Mouse (Mus musculus) frontal cortex, postnatal 36 days (tissue): ENCODE results near the gene Rara.
"Not testable (repeated sequence)": the region's sequence is repeated elsewhere in the genome, so short reads cannot be mapped to it uniquely, and the experiment has no call there.

Experiments
- DNase-seq, 2 experiments: peaks; one replicate each; pipeline ENCODE4 v3.0.0; 2022; ENCODE audit warnings: low spot score in 2 of 2

Gene Rara

GRCm38 (mm10) chr11:98927438-98928076 is at the start of gene Rara:
Gene Rara (plus strand): TSS chr11:98927818.
- DNase-seq: no peak

GRCm38 (mm10) chr11:98887703-98888102 is 39.9 kb upstream of the Rara start:
- DNase-seq: no peak

GRCm38 (mm10) chr11:98889077-98889476 is 38.5 kb upstream of the Rara start:
- no peak for DNase-seq

GRCm38 (mm10) chr11:98889977-98890376 is 37.6 kb upstream of the Rara start:
- no peak for DNase-seq

- DNase-seq: no peak
Observed at GRCm38 (mm10) chr11:98892426-98892825, 35.2 kb upstream of the Rara start.

GRCm38 (mm10) chr11:98900529-98901125 is 27.0 kb upstream of the Rara start:
- no peak for DNase-seq

- no peak for DNase-seq
Observed at GRCm38 (mm10) chr11:98902621-98903245, 24.9 kb upstream of the Rara start.

- no peak for DNase-seq
Observed at GRCm38 (mm10) chr11:98904577-98904976, 23.0 kb upstream of the Rara start.

GRCm38 (mm10) chr11:98905033-98905432 is 22.6 kb upstream of the Rara start:
- DNase-seq: no peak

- DNase-seq: no peak
Observed at GRCm38 (mm10) chr11:98905583-98905982, 22.0 kb upstream of the Rara start.

- DNase-seq: no peak
Observed at GRCm38 (mm10) chr11:98907063-98907436, 20.6 kb upstream of the Rara start.

- peak; percentile 90 to 94 for DNase-seq
Observed at GRCm38 (mm10) chr11:98907437-98908173, 20.0 kb upstream of the Rara start, which contains the start of gene Cdc6. Gene Cdc6 (plus strand): TSS chr11:98907801.

- DNase-seq: peak; percentile 50 to 75
Observed at GRCm38 (mm10) chr11:98909654-98910053, 18.0 kb upstream of the Rara start.

GRCm38 (mm10) chr11:98910415-98910814 is 17.2 kb upstream of the Rara start:
- DNase-seq: no peak

- no peak for DNase-seq
Observed at GRCm38 (mm10) chr11:98911498-98911897, 16.1 kb upstream of the Rara start.

- DNase-seq: no peak
Observed at GRCm38 (mm10) chr11:98914196-98914595, 13.4 kb upstream of the Rara start.

GRCm38 (mm10) chr11:98916376-98916775 is 11.2 kb upstream of the Rara start:
- DNase-seq: not testable (repeated sequence)

- no peak for DNase-seq
Observed at GRCm38 (mm10) chr11:98917428-98918005, 10.1 kb upstream of the Rara start.

GRCm38 (mm10) chr11:98918231-98918630 is 9.4 kb upstream of the Rara start:
- DNase-seq: no peak

- DNase-seq: no peak
Observed at GRCm38 (mm10) chr11:98919009-98919408, 8.6 kb upstream of the Rara start.

GRCm38 (mm10) chr11:98921813-98922212 is 5.8 kb upstream of the Rara start:
- not testable (repeated sequence) for DNase-seq

- not testable (repeated sequence) for DNase-seq
Observed at GRCm38 (mm10) chr11:98922307-98922706, 5.3 kb upstream of the Rara start.
